Mouse (Mus musculus) ovary, adult 10 weeks (tissue): ENCODE measurements around the gene Slc9a1. TPM values are rescaled to one million over a fixed set of nuclear protein-coding genes. Genes with fewer than 3 reads are reported as not detected.

Experiments
- polyA plus RNA-seq: library from polyadenylated mRNA; stranded (reverse); fragments of 350-450 nt; fragmentation: Illumina TruSeq; extraction: RNeasy Lipid Tissue Mini Kit (QIAGEN cat#74804); gene quantifications from one replicate; pipeline ENCODE4 v1.2.3, GENCODE M21; 2014

Gene Slc9a1
- polyA plus RNA-seq = 1.7 TPM

DNA sequence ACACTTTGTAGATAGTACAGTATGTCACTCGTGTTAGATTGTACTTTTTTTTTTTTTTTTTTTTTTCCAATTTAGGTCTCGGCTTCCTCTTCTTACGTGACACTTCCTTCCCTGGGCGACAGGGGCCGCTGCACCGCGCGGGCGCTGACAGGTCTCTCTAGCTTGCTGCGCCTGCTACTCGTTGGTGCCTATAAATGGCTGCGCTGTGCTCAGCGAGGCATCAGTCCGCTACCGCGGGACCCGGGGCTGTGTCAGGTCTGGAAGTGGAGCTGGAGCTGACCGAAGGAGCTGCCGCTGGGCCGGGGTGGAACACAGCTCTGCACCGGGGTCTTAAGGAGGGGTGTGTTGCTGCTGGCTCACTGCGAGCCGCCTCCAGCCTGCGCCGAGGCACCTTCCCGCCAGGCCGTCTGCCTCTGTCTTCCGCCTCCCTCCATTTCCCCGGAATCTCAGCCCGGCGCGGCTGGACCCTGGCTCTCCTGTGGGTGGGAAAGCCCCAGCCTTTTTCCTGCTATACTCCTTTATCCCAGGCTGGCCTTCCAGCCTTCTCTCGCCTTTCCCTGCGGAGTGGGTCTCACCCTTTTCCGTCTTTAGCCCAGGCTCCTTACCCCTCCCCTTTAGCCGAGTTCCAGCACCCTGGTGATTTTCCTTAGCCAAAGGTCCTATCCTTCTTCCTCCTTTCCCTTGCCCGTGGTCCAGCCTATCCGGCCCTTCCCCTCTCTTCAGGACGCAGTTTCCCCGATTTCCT lies at the start of gene Slc9a1:
Gene Slc9a1, plus strand, starts transcription at position 154 of the 745 bp plus-strand sequence.

DNA sequence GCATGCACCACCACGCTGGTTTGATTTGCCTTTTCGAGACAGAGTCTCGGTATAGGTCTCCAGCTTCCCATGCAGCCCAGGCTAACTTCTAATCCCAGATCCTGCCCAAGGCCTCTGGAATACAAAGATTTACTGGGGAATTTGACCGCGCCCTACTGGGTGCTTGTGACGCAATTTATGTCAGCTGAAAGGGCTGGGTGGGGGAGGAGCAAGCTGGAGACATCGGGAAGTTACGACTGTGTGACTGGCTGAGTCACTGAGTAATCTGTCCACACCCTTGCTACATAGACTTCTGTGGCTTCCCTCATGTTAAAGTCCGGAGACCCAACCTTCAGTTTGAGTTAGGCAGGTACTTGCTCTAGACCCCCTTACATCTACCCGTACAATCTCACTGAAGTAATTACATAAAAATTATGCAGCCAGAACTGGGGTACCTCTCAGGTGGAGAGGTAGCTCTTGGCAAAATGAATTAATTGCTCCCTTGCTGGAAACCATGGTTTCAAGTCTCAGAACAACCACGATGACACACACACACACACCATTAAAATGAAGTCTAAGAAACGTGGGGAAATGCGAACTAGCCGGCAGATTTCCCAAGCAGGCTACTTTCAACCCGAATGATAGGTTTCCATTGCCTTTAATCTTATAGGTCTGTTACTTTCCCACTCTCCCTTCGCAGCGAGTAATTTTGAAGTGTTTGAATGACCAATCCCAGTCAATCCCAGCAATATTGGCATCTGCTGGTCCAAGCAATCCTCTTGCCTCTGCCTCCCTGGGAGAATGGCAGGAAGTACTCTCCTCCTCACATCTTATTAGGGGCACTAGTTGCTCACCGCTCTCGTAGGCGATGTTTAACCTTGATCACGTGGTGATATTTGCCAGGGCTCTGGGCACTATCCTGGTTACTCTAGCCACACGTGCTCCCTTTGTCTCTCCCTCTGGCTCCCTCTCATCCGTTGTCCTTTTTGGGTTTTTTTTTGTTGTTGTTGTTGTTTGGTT lies 15.8 kb upstream of the Slc9a1 start, which contains the start of gene Wdtc1:
Gene Wdtc1, minus strand, starts transcription at position 115 of the 999 bp plus-strand sequence.

Other genes starting within 250 kb of the Slc9a1 start
- 168 TPM for gene Wasf2, start 239.2 kb upstream of the Slc9a1 start, polyA plus RNA-seq
- not detected for gene Cd164l2, start 157.6 kb upstream of the Slc9a1 start, polyA plus RNA-seq
- gene Gpr3, start 157.2 kb upstream of the Slc9a1 start, polyA plus RNA-seq = 0.80 TPM
- gene Map3k6, start 128.9 kb upstream of the Slc9a1 start, polyA plus RNA-seq = 1.1 TPM
- not detected for gene Sytl1, start 106.6 kb upstream of the Slc9a1 start, polyA plus RNA-seq
- 0.88 TPM for gene Tmem222, start 91.9 kb upstream of the Slc9a1 start, polyA plus RNA-seq
- 2.3 TPM for gene Wdtc1, start 16.2 kb upstream of the Slc9a1 start, polyA plus RNA-seq
- 0.46 TPM for gene Tent5b, start 110.4 kb downstream of the Slc9a1 start, polyA plus RNA-seq
- not detected for gene Trnp1, start 128.8 kb downstream of the Slc9a1 start, polyA plus RNA-seq
- not detected for gene Kdf1, start 149.3 kb downstream of the Slc9a1 start, polyA plus RNA-seq
- gene Nudc, start 176.3 kb downstream of the Slc9a1 start, polyA plus RNA-seq = 38.6 TPM
- gene Nr0b2, start 183.7 kb downstream of the Slc9a1 start, polyA plus RNA-seq = not detected
- gene Gpatch3, start 205.0 kb downstream of the Slc9a1 start, polyA plus RNA-seq = not detected
- gene Gpn2, start 214.7 kb downstream of the Slc9a1 start, polyA plus RNA-seq = not detected
- not detected for gene Sfn, start 232.5 kb downstream of the Slc9a1 start, polyA plus RNA-seq